Mouse (Mus musculus): ENCODE data around the gene Capg. TPM values are rescaled to one million over a fixed set of nuclear protein-coding genes. Genes with fewer than 3 reads are reported as not detected.

Gene Capg
- polyA plus RNA-seq, 1 experiment: not detected

DNA sequence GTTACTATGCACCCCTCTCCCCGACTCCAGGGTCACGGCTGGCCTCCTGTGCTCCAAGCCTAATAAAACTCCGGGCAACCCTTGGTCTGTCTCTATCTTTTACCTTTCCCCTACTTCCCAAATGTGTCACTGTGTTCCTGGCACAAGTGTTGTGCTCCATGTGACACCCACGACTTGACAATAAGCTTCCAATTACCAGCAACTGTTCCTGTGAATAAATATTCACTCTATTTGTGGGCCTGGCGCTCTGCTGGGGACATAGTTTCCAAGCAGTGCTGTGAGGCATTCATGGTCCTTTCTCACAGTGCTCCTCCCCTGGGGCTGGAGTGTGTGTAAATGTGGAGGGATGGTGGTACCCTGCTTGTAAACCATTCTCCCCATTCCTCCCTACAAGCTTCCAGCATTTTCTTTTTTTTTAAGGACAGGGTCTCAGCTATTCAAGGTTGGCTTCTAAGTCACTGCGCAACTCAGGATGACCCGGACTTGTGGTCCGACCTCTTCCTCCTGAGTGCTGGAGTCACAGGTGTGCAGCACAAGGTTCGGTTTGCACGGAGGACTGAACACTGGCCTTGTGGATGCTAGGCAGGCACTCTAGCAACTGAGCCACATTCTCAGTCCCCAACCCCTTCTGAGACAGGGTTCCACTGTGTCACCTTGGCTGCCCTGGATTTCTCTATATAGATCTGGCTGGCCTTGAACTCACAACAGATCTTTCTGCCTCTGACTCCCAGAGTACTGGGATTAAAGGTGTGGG lies 26.6 kb downstream of the Capg start:
- H3K4me1 ChIP-seq (ENCODE audit: control insufficient read depth, insufficient read depth, low read length): peaks cover 8% of the 10 kb centered on the region
- WGBS: 65% methylated on average over 10 of the region's 10 CpGs
- H3K27ac ChIP-seq (ENCODE audit: insufficient read depth, low read depth, low read length): 0 out of 2 replicates have a peak overlapping the region, but pooled peaks have one; percentile 9
- H3K4me3 ChIP-seq (ENCODE audit: insufficient read depth, low read depth, low read length): no peak overlapping the region
- TF ChIP-seq CTCF (IDR thresholded peaks at IDR 0.05; ENCODE audit: insufficient read depth, low read depth, low read length): no peak
- no peak for TF ChIP-seq POLR2A (IDR thresholded peaks at IDR 0.05; ENCODE audit: insufficient read depth, low read depth, low read length)

DNA sequence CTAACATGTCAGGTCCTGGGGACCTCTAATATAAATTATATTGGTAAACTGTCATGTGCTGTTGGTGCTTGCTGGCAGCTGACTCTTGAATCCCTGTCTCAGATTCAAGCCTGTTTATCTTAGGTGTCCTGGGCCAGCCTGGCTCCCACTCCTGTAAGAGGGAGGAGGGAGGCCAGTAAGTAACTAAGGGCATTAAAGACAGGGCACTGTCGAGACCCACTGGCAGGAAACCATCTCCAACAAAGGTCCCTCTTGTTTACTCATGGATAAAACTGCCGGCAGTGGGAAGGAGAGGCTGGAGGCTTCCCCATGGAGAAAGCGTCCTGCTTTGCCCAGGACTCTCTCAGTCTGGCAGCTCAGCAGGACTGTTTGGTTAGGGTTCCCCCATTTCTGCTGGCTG lies 27.6 kb downstream of the Capg start:
- 39% methylated on average over 3 of the region's 3 CpGs for WGBS
- Histone ChIP-seq H3K4me3 (ENCODE audit: insufficient read depth, low read depth, low read length) (no peak overlapping the region), H3K4me1 (ENCODE audit: control insufficient read depth, insufficient read depth, low read length) (peaks cover 2% of the 10 kb centered on the region; the same call in 1 of the 2 replicates), H3K27ac (ENCODE audit: insufficient read depth, low read depth, low read length) (no peak overlapping the region; the same call in 1 of the 2 replicates)
- TF ChIP-seq CTCF (IDR thresholded peaks at IDR 0.05; ENCODE audit: insufficient read depth, low read depth, low read length) (no peak), POLR2A (IDR thresholded peaks at IDR 0.05; ENCODE audit: insufficient read depth, low read depth, low read length) (no peak)

DNA sequence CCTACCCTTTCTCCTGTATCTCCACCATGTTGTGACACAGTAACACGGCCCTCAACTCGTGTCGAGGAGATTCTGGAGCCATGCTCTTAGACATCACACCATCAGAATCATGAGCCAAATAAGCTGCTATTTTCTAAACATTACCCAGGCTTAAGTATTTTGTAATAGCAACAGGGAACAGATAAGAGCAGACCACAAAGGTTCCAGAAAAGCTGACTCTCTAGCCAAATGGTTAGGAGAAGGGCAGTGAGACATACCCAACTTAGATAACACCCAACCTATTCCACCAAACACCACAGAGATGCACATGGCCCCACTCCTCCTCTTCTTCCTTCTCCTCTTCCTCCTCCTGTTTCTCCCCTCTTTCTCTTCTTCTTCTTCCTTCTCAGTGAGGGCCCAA lies 31.9 kb downstream of the Capg start:
- peaks cover under 1% of the 10 kb centered on the region; the same call in 1 of the 2 replicates for H3K4me1 ChIP-seq (ENCODE audit: control insufficient read depth, insufficient read depth, low read length)
- H3K27ac ChIP-seq (ENCODE audit: insufficient read depth, low read depth, low read length): no peak overlapping the region
- TF ChIP-seq POLR2A (IDR thresholded peaks at IDR 0.05; ENCODE audit: insufficient read depth, low read depth, low read length) (no peak), CTCF (IDR thresholded peaks at IDR 0.05; ENCODE audit: insufficient read depth, low read depth, low read length) (no peak)
- no peak overlapping the region for H3K4me3 ChIP-seq (ENCODE audit: insufficient read depth, low read depth, low read length)
- 89% methylated on average over 3 of the region's 3 CpGs for WGBS

DNA sequence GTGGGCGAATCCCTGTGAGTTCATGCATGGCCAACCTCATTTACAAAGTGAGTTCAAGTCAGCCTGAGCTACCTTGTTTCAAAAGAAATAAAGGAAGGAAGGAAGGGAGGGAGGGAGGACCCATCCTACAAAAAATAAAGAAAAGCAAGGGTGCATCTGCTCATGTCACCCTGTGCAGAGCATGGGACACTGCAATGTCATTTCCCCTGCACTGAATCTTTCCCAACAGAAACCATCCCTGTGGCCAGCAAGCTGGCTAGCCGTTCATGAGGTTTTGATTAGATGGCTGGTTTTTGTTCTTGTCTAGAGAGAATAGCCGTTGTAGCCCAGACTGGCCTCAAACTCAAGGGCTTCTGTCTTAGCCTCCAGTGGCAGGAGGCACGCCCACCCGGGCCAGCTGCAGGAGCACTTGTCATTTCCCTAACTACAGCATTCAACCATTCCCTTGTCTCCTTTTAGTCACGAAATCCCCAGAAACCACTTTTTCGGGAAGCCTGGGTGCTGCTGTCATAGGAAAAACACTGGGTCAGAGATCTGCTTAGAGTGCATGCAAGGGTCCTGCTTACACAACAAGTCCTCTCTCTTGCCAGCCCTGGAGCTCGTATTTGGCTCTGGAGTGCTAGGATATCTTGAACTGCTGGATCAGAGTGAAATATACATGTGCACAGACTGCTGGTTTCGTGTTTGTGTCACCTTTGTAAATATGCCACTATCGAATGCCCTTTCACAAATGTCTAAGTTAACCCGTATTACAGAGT lies 37.6 kb downstream of the Capg start:
- Histone ChIP-seq H3K4me3 (ENCODE audit: insufficient read depth, low read depth, low read length) (no peak overlapping the region), H3K27ac (ENCODE audit: insufficient read depth, low read depth, low read length) (no peak overlapping the region), H3K4me1 (ENCODE audit: control insufficient read depth, insufficient read depth, low read length) (no peaks in the 10 kb centered on the region; the same call in 1 of the 2 replicates)
- TF ChIP-seq POLR2A (IDR thresholded peaks at IDR 0.05; ENCODE audit: insufficient read depth, low read depth, low read length) (no peak), CTCF (IDR thresholded peaks at IDR 0.05; ENCODE audit: insufficient read depth, low read depth, low read length) (no peak)
- WGBS: 66% methylated on average over 11 of the region's 11 CpGs

DNA sequence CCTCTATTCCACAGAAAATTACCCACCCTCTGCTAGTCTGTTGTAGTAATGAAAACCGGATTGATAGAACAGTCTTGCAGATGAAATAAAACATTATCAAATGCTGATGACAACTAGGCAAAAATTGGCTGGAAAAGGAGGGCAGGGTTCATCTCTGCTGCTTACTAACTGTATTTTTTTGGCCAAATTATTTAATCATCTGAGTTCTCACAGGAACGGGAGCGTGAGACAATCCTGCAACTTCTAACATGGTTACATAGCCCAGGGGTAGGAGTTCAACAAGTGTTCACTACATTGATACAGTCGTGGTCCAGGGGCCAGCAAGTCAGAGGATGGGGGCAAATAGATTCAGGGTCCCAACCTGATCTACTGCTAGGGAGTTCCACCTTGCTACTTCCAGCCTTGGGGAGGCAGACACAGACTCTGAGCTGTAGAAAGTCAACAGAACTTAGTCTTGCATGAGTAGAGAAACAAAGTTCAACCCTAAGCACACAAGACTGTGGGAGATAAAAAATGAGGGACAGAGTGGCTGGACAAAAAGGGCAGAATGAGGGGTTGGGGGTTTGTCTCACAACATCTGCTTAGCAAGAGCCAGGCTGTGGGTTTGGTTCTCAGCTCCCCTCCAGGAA lies 39.1 kb downstream of the Capg start:
- Histone ChIP-seq H3K27ac (ENCODE audit: insufficient read depth, low read depth, low read length) (no peak overlapping the region), H3K4me3 (ENCODE audit: insufficient read depth, low read depth, low read length) (no peak overlapping the region), H3K4me1 (ENCODE audit: control insufficient read depth, insufficient read depth, low read length) (no peaks in the 10 kb centered on the region; the same call in 1 of the 2 replicates)
- 88% methylated on average over 4 of the region's 4 CpGs for WGBS
- TF ChIP-seq CTCF (IDR thresholded peaks at IDR 0.05; ENCODE audit: insufficient read depth, low read depth, low read length) (no peak), POLR2A (IDR thresholded peaks at IDR 0.05; ENCODE audit: insufficient read depth, low read depth, low read length) (no peak)

DNA sequence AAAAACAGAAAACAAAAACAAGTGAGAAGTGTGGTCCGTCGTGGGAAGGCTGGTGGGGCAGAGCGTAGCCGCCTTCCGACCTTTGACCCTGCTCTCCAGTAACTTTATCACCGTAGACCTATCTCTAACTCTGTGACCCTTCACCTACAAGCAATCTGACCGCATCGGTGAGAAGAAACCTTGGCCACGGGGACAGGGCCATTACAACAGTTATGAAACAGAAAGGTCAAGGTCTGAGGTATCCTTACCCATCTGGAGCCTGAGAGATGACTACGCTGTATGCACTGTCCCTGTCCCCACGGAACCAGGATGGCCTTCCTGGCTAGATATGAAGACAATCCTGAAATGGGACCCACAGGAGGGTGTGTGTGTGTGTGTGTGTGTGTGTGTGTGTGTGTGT lies 40.0 kb downstream of the Capg start:
- Histone ChIP-seq H3K27ac (ENCODE audit: insufficient read depth, low read depth, low read length) (no peak overlapping the region), H3K4me1 (ENCODE audit: control insufficient read depth, insufficient read depth, low read length) (no peaks in the 10 kb centered on the region; the same call in 1 of the 2 replicates), H3K4me3 (ENCODE audit: insufficient read depth, low read depth, low read length) (no peak overlapping the region)
- TF ChIP-seq POLR2A (IDR thresholded peaks at IDR 0.05; ENCODE audit: insufficient read depth, low read depth, low read length) (no peak), CTCF (IDR thresholded peaks at IDR 0.05; ENCODE audit: insufficient read depth, low read depth, low read length) (no peak)
- WGBS: 94% methylated on average over 11 of the region's 11 CpGs

DNA sequence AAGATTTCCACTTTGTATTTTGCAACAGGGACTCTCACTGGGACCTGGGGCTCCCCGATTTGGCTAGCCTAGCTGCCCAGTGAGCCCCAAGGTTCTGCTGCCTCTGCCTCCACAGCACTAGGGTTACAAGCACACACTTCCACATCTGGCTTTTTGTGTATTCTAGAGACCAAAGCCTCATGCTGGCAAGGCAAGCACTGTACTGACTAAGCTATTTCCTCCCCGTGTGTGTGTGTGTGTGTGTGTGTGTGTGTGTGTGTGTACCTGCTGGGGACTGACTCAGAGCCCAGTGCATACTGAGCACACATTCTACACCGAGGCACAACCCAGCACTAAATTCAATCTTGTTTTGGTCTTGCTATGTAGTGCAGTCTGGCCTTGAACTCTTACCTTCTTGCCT lies 42.5 kb downstream of the Capg start:
- Histone ChIP-seq H3K4me1 (ENCODE audit: control insufficient read depth, insufficient read depth, low read length) (no peaks in the 10 kb centered on the region; the same call in 1 of the 2 replicates), H3K4me3 (ENCODE audit: insufficient read depth, low read depth, low read length) (no peak overlapping the region), H3K27ac (ENCODE audit: insufficient read depth, low read depth, low read length) (no peak overlapping the region)
- no peak for TF ChIP-seq CTCF (IDR thresholded peaks at IDR 0.05; ENCODE audit: insufficient read depth, low read depth, low read length)
- no peak for TF ChIP-seq POLR2A (IDR thresholded peaks at IDR 0.05; ENCODE audit: insufficient read depth, low read depth, low read length)
- 74% methylated on average over 3 of the region's 3 CpGs for WGBS

DNA sequence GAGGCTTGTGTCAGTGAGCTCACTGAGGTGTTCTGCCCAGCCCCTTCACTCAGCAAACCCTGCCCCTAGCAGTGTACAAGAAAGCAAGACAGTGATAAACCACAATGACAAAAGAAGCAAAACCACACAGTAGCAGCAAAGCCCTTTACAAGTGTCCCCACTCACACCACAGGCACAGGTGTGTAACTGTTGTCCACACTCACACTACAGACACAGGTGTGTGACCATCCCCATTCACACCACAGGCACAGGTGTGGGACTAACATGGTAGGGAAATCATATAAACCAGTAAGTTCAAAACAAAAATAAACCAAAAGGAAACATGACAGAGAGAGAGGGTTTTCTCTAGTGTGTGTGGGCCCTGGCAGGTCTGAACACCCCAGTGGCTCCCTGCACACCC lies 44.1 kb downstream of the Capg start:
- H3K27ac ChIP-seq (ENCODE audit: insufficient read depth, low read depth, low read length): no peak overlapping the region
- TF ChIP-seq CTCF (IDR thresholded peaks at IDR 0.05; ENCODE audit: insufficient read depth, low read depth, low read length) (no peak), POLR2A (IDR thresholded peaks at IDR 0.05; ENCODE audit: insufficient read depth, low read depth, low read length) (no peak)
- no peaks in the 10 kb centered on the region for H3K4me1 ChIP-seq (ENCODE audit: control insufficient read depth, insufficient read depth, low read length)
- no peak overlapping the region for H3K4me3 ChIP-seq (ENCODE audit: insufficient read depth, low read depth, low read length)

DNA sequence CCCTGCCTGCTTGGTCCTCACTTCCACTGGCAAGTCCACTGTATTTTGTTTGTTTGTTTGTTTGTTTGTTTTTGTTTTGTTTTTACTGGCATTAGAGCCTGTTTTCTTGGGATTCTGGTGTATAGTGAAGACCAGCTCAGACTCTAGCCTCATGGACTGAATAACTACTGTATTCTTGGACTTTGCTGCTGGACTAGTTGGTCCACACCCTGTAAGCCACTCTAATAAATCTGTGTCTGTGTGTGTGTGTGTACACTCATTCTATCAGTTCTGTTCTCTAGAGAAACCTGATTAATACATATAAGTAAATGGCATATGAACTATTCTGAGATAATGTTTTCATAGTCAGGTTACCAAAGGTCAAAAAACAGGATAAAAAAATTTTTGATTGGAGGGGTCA lies 45.9 kb downstream of the Capg start:
- no peak for TF ChIP-seq CTCF (IDR thresholded peaks at IDR 0.05; ENCODE audit: insufficient read depth, low read depth, low read length)
- TF ChIP-seq POLR2A (IDR thresholded peaks at IDR 0.05; ENCODE audit: insufficient read depth, low read depth, low read length): no peak
- Histone ChIP-seq H3K4me1 (ENCODE audit: control insufficient read depth, insufficient read depth, low read length) (no peaks in the 10 kb centered on the region), H3K4me3 (ENCODE audit: insufficient read depth, low read depth, low read length) (no peak overlapping the region), H3K27ac (ENCODE audit: insufficient read depth, low read depth, low read length) (no peak overlapping the region)

All from olfactory bulb, adult 2 months (tissue).